Mouse (Mus musculus): ENCODE data around the gene Spaca7. TPM values are rescaled to one million over a fixed set of nuclear protein-coding genes. Genes with fewer than 3 reads are reported as not detected.

Gene Spaca7
- polyA plus RNA-seq (2014; fragmentation: Nextera tagmentation; extraction: Ambion mirVana): not detected in 2 replicates

DNA sequence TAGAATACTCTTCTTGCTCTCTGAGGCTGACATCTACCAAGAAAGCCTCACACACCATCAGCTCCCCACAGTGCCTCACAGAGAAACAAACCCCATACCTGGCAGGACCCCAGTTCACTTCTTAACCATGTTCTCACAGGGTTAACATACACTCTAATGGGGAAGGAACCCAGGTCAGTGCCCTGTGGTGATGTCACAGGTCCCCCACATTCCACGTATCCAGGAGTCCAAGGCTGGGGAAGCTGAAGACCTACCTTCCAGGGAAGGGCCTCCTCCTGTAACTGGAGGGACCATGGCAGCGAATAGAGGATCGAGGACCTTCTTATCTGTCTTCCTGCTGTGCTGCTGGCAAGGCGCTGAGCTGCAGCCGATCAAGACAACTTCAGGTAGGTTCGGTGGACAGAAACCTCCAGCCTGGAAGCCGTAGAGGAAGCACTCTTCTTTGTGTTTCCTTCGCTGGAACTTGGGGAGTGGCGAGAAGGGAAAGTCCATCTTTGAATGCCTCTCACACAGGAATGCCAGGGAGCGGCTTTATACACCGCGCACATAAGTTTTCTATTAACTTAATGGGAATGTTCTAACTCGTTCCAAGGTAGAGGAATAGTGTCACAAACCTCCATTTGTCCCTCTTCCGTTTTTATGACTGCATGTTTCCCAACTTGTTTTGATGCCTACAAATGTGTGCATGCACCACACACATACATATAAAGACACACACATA is at the start of gene Spaca7:
Spaca7 (plus strand) TSS at position 216 of the 721 bp plus-strand sequence.
- H3K4me2 ChIP-seq (ENCODE audit: low read depth, severe bottlenecking): no peak within 1 kb of the TSS
- H3K27me3 ChIP-seq (ENCODE audit: control insufficient read depth, insufficient read depth, low read length): no peaks in the 10 kb centered on the region
- H3K4me3 ChIP-seq (ENCODE audit: low read depth, low read length): no peak within 1 kb of the TSS
- H3K9ac ChIP-seq (ENCODE audit: low read length): no peak within 1 kb of the TSS
- H3K36me3 ChIP-seq (ENCODE audit: control insufficient read depth, insufficient read depth, low read length): no peaks in the 10 kb centered on the region
- 60% methylated on average over 14 of the region's 14 CpGs for WGBS
- H3K9me3 ChIP-seq (ENCODE audit: control insufficient read depth, low read length): no peaks in the 10 kb centered on the region
- DNase-seq (ENCODE audit: low spot score): no peak
- peaks cover 3% of the 10 kb centered on the region; the same call in 1 of the 2 replicates for H3K4me1 ChIP-seq (ENCODE audit: control insufficient read depth, insufficient read depth, low read length)
- no peak for ATAC-seq (ENCODE audit: insufficient number of reproducible peaks, low FRiP score, low TSS enrichment, low read depth)
- H3K27ac ChIP-seq (replicated peaks; ENCODE audit: low read depth, low read length): no peak within 1 kb of the TSS

DNA sequence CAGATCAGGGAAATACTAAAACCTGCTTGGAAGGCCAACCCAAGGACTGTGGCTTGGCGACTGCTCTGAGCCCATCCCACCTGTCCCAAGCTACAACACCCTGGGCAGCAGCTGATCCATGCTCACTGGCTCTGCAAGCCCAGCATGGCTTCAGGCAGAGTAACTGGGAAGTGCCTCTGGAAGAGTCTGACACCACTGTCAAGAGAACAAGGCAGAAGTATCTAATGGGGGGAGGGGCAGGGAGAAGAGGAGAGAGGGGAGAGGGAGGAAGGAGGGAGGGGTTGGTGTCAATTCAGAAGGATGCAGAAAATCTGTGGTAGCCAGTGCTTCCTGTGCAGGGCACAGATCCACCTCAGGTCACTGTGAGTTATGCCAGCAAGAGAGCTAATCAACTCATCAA is 48.5 kb upstream of the Spaca7 start:
- no peaks in the 10 kb centered on the region for H3K4me1 ChIP-seq (ENCODE audit: control insufficient read depth, insufficient read depth, low read length)
- H3K4me2 ChIP-seq (ENCODE audit: low read depth, severe bottlenecking): no peak overlapping the region
- no peaks in the 10 kb centered on the region for H3K27me3 ChIP-seq (ENCODE audit: control insufficient read depth, insufficient read depth, low read length)
- 5% methylated on average over 1 of the region's 1 CpGs for WGBS
- H3K9me3 ChIP-seq (ENCODE audit: control insufficient read depth, low read length): no peaks in the 10 kb centered on the region
- H3K27ac ChIP-seq (replicated peaks; ENCODE audit: low read depth, low read length): no peak overlapping the region
- DNase-seq (ENCODE audit: low spot score) (no peak), ATAC-seq (ENCODE audit: insufficient number of reproducible peaks, low FRiP score, low TSS enrichment, low read depth) (no peak)
- no peak overlapping the region for H3K9ac ChIP-seq (ENCODE audit: low read length)
- H3K4me3 ChIP-seq (ENCODE audit: low read depth, low read length): no peak overlapping the region
- no peaks in the 10 kb centered on the region for H3K36me3 ChIP-seq (ENCODE audit: control insufficient read depth, insufficient read depth, low read length)

DNA sequence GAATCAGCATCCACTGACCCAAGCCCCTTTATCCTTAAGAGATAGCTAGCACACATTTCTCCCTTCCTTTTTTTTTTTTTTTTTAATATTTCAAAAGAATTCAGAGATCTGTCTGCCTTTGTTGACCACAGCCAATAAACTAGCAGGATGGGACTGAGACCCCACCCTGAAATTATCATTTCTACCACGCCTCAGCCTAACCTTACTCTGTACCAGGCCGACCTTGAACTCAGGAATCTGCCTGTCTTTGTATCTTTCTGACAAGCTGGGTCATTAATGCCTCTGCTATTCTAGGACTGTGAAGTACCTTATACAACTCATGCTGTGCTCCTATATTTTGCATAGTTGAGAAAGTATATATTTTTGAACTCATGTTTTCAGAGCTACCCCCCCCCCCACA is 44.2 kb upstream of the Spaca7 start:
- ATAC-seq (ENCODE audit: insufficient number of reproducible peaks, low FRiP score, low TSS enrichment, low read depth): no peak
- Histone ChIP-seq H3K4me3 (ENCODE audit: low read depth, low read length) (no peak overlapping the region), H3K9me3 (ENCODE audit: control insufficient read depth, low read length) (no peaks in the 10 kb centered on the region), H3K4me2 (ENCODE audit: low read depth, severe bottlenecking) (no peak overlapping the region), H3K9ac (ENCODE audit: low read length) (no peak overlapping the region), H3K27me3 (ENCODE audit: control insufficient read depth, insufficient read depth, low read length) (no peaks in the 10 kb centered on the region), H3K27ac (replicated peaks; ENCODE audit: low read depth, low read length) (no peak overlapping the region), H3K4me1 (ENCODE audit: control insufficient read depth, insufficient read depth, low read length) (no peaks in the 10 kb centered on the region), H3K36me3 (ENCODE audit: control insufficient read depth, insufficient read depth, low read length) (no peaks in the 10 kb centered on the region)
- WGBS: 77% methylated on average over 2 of the region's 2 CpGs
- DNase-seq (ENCODE audit: low spot score): no peak

DNA sequence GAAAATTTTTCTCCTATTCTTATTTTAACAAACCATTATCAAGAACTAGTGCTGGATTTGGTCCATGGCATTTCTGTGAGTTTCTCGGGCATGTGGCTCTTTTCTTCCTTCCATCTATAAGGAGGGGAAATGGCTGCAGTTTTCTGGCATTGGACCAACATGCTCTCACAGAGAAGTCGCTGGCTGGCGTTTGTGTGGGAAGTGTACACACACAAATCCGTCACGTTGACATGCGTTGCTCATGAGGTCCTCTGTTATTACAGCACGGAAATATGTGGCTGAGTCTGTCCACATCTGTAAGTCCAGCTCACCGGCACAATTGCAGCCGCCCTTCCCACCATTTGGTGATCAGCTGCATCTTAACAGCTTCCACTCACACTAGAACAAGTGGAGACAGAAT is 37.2 kb upstream of the Spaca7 start:
- 83% methylated on average over 9 of the region's 9 CpGs for WGBS
- Histone ChIP-seq H3K9me3 (ENCODE audit: control insufficient read depth, low read length) (no peaks in the 10 kb centered on the region), H3K4me3 (ENCODE audit: low read depth, low read length) (no peak overlapping the region), H3K27ac (replicated peaks; ENCODE audit: low read depth, low read length) (no peak overlapping the region), H3K36me3 (ENCODE audit: control insufficient read depth, insufficient read depth, low read length) (no peaks in the 10 kb centered on the region), H3K27me3 (ENCODE audit: control insufficient read depth, insufficient read depth, low read length) (no peaks in the 10 kb centered on the region), H3K4me2 (ENCODE audit: low read depth, severe bottlenecking) (no peak overlapping the region), H3K9ac (ENCODE audit: low read length) (no peak overlapping the region), H3K4me1 (ENCODE audit: control insufficient read depth, insufficient read depth, low read length) (no peaks in the 10 kb centered on the region)
- DNase-seq (ENCODE audit: low spot score) (no peak), ATAC-seq (ENCODE audit: insufficient number of reproducible peaks, low FRiP score, low TSS enrichment, low read depth) (no peak)

DNA sequence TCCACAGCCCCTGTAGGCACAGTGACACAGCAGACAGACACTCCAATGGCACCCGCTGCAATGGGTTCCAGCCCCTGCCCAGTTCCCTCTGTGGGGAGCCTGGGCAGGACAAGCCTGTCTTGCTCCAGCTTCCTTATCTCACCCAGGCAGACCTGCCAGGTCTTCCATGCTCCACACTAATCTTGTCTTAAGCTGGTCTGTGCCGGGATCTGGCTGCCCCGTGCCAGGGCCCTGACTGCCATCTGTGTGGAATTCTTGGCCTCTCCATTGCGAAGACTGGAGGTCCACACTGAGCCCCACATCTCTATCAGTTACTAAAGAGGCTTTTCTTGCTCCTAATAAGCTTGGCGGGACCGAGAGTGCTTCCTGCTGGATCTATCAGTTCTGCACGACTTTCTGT is 36.5 kb upstream of the Spaca7 start:
- Histone ChIP-seq H3K27ac (replicated peaks; ENCODE audit: low read depth, low read length) (no peak overlapping the region), H3K4me1 (ENCODE audit: control insufficient read depth, insufficient read depth, low read length) (no peaks in the 10 kb centered on the region), H3K9ac (ENCODE audit: low read length) (no peak overlapping the region), H3K27me3 (ENCODE audit: control insufficient read depth, insufficient read depth, low read length) (no peaks in the 10 kb centered on the region), H3K9me3 (ENCODE audit: control insufficient read depth, low read length) (no peaks in the 10 kb centered on the region), H3K4me2 (ENCODE audit: low read depth, severe bottlenecking) (no peak overlapping the region), H3K36me3 (ENCODE audit: control insufficient read depth, insufficient read depth, low read length) (no peaks in the 10 kb centered on the region), H3K4me3 (ENCODE audit: low read depth, low read length) (no peak overlapping the region)
- 83% methylated on average over 7 of the region's 7 CpGs for WGBS
- no peak for DNase-seq (ENCODE audit: low spot score)
- no peak for ATAC-seq (ENCODE audit: insufficient number of reproducible peaks, low FRiP score, low TSS enrichment, low read depth)

DNA sequence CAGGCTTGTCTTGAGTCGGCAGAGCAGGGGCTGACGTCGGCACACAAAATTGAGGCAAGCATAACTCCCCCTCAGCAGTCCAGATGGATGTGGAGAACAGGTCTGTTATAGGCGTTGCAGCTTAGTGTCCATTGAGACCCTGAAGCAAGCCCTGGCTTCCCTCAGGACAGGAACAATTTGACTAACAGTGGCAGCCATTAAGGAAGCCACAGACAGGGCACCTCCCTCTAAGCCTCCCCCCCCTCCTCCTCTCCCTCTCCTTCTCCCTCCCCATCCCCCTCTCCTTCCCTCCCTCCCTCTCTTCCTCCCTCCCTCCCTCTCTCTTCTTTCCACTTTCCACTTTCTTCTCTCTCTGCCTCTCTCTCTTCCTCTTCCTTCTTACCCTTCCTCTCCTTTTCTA is 27.6 kb upstream of the Spaca7 start:
- H3K36me3 ChIP-seq (ENCODE audit: control insufficient read depth, insufficient read depth, low read length): no peaks in the 10 kb centered on the region
- no peak overlapping the region for H3K4me2 ChIP-seq (ENCODE audit: low read depth, severe bottlenecking)
- WGBS: 60% methylated on average over 4 of the region's 4 CpGs
- no peak overlapping the region for H3K9ac ChIP-seq (ENCODE audit: low read length)
- H3K27ac ChIP-seq (replicated peaks; ENCODE audit: low read depth, low read length): no peak overlapping the region
- H3K4me1 ChIP-seq (ENCODE audit: control insufficient read depth, insufficient read depth, low read length): peaks cover 4% of the 10 kb centered on the region; the same call in 1 of the 2 replicates
- ATAC-seq (ENCODE audit: insufficient number of reproducible peaks, low FRiP score, low TSS enrichment, low read depth) (no peak), DNase-seq (ENCODE audit: low spot score) (no peak)
- H3K4me3 ChIP-seq (ENCODE audit: low read depth, low read length): no peak overlapping the region
- 0 out of 2 replicates have a peak, but pooled peaks cover 3% of the 10 kb centered on the region for H3K27me3 ChIP-seq (ENCODE audit: control insufficient read depth, insufficient read depth, low read length)
- H3K9me3 ChIP-seq (ENCODE audit: control insufficient read depth, low read length): no peaks in the 10 kb centered on the region

DNA sequence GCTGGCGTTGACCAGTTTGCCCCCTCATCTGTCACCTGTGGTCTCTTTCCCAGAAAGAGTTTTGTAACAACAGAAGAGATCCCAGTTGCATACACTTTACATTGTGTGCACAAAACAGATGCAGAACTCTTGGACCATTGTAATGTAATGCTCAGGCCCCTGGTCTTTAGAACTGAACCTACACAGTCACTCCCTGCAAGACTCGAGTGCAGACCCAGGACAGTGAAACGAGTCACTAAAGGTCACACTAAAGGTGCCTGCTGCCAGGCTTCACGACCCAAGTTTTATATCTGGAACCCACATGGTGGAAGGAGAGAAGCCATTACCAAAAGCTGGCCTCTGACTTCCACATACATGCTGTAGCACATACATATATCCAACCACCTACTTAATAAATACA is 27.2 kb upstream of the Spaca7 start:
- Histone ChIP-seq H3K27ac (replicated peaks; ENCODE audit: low read depth, low read length) (no peak overlapping the region), H3K4me2 (ENCODE audit: low read depth, severe bottlenecking) (no peak overlapping the region), H3K9ac (ENCODE audit: low read length) (no peak overlapping the region), H3K27me3 (ENCODE audit: control insufficient read depth, insufficient read depth, low read length) (0 out of 2 replicates have a peak, but pooled peaks cover 3% of the 10 kb centered on the region), H3K9me3 (ENCODE audit: control insufficient read depth, low read length) (no peaks in the 10 kb centered on the region), H3K36me3 (ENCODE audit: control insufficient read depth, insufficient read depth, low read length) (no peaks in the 10 kb centered on the region), H3K4me3 (ENCODE audit: low read depth, low read length) (no peak overlapping the region), H3K4me1 (ENCODE audit: control insufficient read depth, insufficient read depth, low read length) (peaks cover 4% of the 10 kb centered on the region; the same call in 1 of the 2 replicates)
- no peak for ATAC-seq (ENCODE audit: insufficient number of reproducible peaks, low FRiP score, low TSS enrichment, low read depth)
- DNase-seq (ENCODE audit: low spot score): no peak
- 55% methylated on average over 4 of the region's 4 CpGs for WGBS

DNA sequence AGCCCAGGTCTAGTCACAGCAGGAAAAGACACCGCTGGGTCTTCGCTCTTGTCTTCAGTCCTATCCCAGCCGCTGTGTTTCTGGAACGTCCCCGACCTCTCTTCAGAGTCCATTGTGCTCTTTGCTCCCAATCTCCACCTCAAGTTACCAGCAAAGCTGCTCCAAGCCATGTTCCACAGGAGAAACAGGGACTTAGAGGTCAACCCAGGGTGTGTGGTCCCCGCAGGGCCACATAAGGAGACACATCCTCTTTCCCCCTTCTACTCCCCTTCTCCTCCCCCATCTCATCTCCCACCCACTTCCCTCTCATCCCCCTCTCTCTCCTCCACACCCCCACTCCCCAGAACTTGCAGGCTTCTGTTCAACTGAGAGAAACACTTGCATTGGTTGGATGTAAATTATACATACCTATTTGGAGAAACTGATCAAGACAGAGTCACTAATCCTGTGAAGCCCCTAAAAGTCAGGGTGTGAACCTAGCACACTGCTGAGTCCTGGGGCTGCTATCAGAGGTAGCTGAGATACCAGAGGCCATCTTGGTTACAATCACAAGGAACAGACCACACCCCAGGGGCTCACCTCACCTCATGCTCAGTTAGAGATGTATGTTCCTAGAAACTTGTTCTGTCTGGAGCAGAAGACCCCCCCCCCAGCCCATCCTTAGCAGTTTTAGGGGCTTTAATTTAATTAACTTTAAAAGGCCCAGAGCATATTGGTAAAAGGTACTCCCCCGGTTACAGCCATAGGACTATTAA is 25.2 kb upstream of the Spaca7 start:
- DNase-seq (ENCODE audit: low spot score) (no peak), ATAC-seq (ENCODE audit: insufficient number of reproducible peaks, low FRiP score, low TSS enrichment, low read depth) (no peak; the same call in 1 of the 2 replicates)
- Histone ChIP-seq H3K27ac (replicated peaks; ENCODE audit: low read depth, low read length) (no peak overlapping the region), H3K9ac (ENCODE audit: low read length) (no peak overlapping the region), H3K9me3 (ENCODE audit: control insufficient read depth, low read length) (no peaks in the 10 kb centered on the region), H3K4me3 (ENCODE audit: low read depth, low read length) (no peak overlapping the region), H3K4me1 (ENCODE audit: control insufficient read depth, insufficient read depth, low read length) (peaks cover 4% of the 10 kb centered on the region; the same call in 1 of the 2 replicates), H3K4me2 (ENCODE audit: low read depth, severe bottlenecking) (no peak overlapping the region), H3K27me3 (ENCODE audit: control insufficient read depth, insufficient read depth, low read length) (0 out of 2 replicates have a peak, but pooled peaks cover 3% of the 10 kb centered on the region), H3K36me3 (ENCODE audit: control insufficient read depth, insufficient read depth, low read length) (no peaks in the 10 kb centered on the region)
- WGBS: 66% methylated on average over 7 of the region's 7 CpGs
